Mouse (Mus musculus): ENCODE measurements around the gene Rbm12b1.
"Not testable (repeated sequence)": the region's sequence is repeated elsewhere in the genome, so short reads cannot be mapped to it uniquely, and the experiment has no call there.

GRCm38 (mm10) chr4:12140592-12141062 is 563 bp downstream of the Rbm12b1 start:
- TF ChIP-seq USF2 (conservative IDR thresholded peaks at IDR 0.05; ENCODE audit: low read depth, low read length); SMC3 (IDR thresholded peaks at IDR 0.05; ENCODE audit: low read depth, low read length); ETS1 (conservative IDR thresholded peaks at IDR 0.05; ENCODE audit: low read depth, low read length); GABPA (IDR thresholded peaks at IDR 0.05; ENCODE audit: insufficient replicate concordance, low read depth, low read length); NELFE (IDR thresholded peaks at IDR 0.05; ENCODE audit: low read depth, low read length); ZC3H11A (IDR thresholded peaks at IDR 0.05; ENCODE audit: low read depth, low read length); MAX (IDR thresholded peaks at IDR 0.05; ENCODE audit: low read length); CTCF (conservative IDR thresholded peaks at IDR 0.05 in 1 of 2, IDR thresholded peaks at IDR 0.05 in 1 of 2; ENCODE audit: low read depth in 2 of 2, low read length in 2 of 2); EP300 (IDR thresholded peaks at IDR 0.05; ENCODE audit: low read length); MAZ (IDR thresholded peaks at IDR 0.05; ENCODE audit: low read depth, low read length); MAFK (IDR thresholded peaks at IDR 0.05; ENCODE audit: insufficient replicate concordance, low read length); POLR2AphosphoS2 (IDR thresholded peaks at IDR 0.05; ENCODE audit: low read depth, low read length); TCF12 (IDR thresholded peaks at IDR 0.05; ENCODE audit: low read depth, low read length): not testable (repeated sequence)
- TF ChIP-seq POLR2A (IDR thresholded peaks at IDR 0.05; ENCODE audit: low read depth, low read length), result peak; percentile 39

Data from CH12.LX (cell line).